Mouse (Mus musculus): ENCODE measurements around the gene Fn3k. TPM values are rescaled to one million over a fixed set of nuclear protein-coding genes. Genes with fewer than 3 reads are reported as not detected.
A peak's percentile ranks its signal among the peaks of the same experiment; 100 is the strongest.

The Fn3k gene
- total RNA-seq, 2 experiments from 2014 or later = 5.0 to 7.6 TPM

- peak; percentile 93 for DNase-seq
These were observed 17.3 kb downstream of the Fn3k start, which contains the start of gene Tbcd for GRCm38 (mm10) chr11:121451753-121452635. Gene Tbcd (plus strand): TSS chr11:121451949.

GRCm38 (mm10) chr11:121457874-121458273 is 23.2 kb downstream of the Fn3k start:
- DNase-seq = no peak

GRCm38 (mm10) chr11:121467408-121467807 is 32.7 kb downstream of the Fn3k start:
- DNase-seq = no peak

GRCm38 (mm10) chr11:121474831-121475230 is 40.1 kb downstream of the Fn3k start:
- no peak for DNase-seq

- DNase-seq = peak; percentile 82
These were observed 41.1 kb downstream of the Fn3k start for GRCm38 (mm10) chr11:121475699-121476415.

- no peak for DNase-seq
These were observed 44.9 kb downstream of the Fn3k start for GRCm38 (mm10) chr11:121479476-121480203.

GRCm38 (mm10) chr11:121481129-121481528 is 46.4 kb downstream of the Fn3k start:
- no peak for DNase-seq

GRCm38 (mm10) chr11:121485882-121486281 is 51.2 kb downstream of the Fn3k start:
- no peak for DNase-seq

GRCm38 (mm10) chr11:121490651-121491050 is 55.9 kb downstream of the Fn3k start:
- DNase-seq = no peak

Small RNA genes within 50 kb of the gene (microRNA-seq; reads per million reads assigned to microRNA genes)
- gene Mir7236 = 0.25 to 1.3 reads per million in 2 experiments

Other genes with a start within 250 kb of the Fn3k start
- 10 to 100 TPM in 1 of 2 experiments, 1 to 10 TPM in 1; 8.6 to 10.3 TPM for gene Hexdc, start 230.5 kb upstream of the Fn3k start, total RNA-seq (2021)
- gene Ogfod3, start 230.2 kb upstream of the Fn3k start, total RNA-seq (2021) = 10 to 100 TPM; 13.2 to 13.5 TPM
- gene Cybc1, start 205.6 kb upstream of the Fn3k start, total RNA-seq (2021) = 1 to 10 TPM; 6.3 to 7.2 TPM
- 10 to 100 TPM; 36.5 to 41.6 TPM for gene Narf, start 197.7 kb upstream of the Fn3k start, total RNA-seq (2021)
- gene Foxk2, start 174.9 kb upstream of the Fn3k start, total RNA-seq (2021) = 10 to 100 TPM; 23.4 to 29.1 TPM
- gene Wdr45b, start 80.5 kb upstream of the Fn3k start, total RNA-seq (2021) = 10 to 100 TPM; 40.7 to 45.4 TPM
- gene Rab40b, start 46.7 kb upstream of the Fn3k start, total RNA-seq (2021) = 10 to 100 TPM; 23.8 to 27.4 TPM
- gene Fn3krp, start 13.5 kb upstream of the Fn3k start, total RNA-seq (2021) = 1 to 10 TPM; 6.1 to 8.1 TPM
- gene Tbcd, start 17.0 kb downstream of the Fn3k start, total RNA-seq (2021) = 10 to 100 TPM; 18.4 to 18.8 TPM
- gene Zfp750, start 84.4 kb downstream of the Fn3k start, total RNA-seq (2021) = not detected
- 1 to 10 TPM; 3.2 to 4.5 TPM for gene B3gntl1, start 238.2 kb downstream of the Fn3k start, total RNA-seq (2021)

All from gastrocnemius, postnatal 10 days (tissue).